Mouse (Mus musculus) heart, adult 2 months (tissue): Measurements from ENCODE around the gene Plau.

Source experiments
- CTCF ChIP-seq: fragments of 200-600 bp; IDR thresholded peaks from 2 replicates; pipeline ENCODE4 v1.8.1; 2022; ENCODE audit warnings: antibody characterized with exemption, mild to moderate bottlenecking, moderate library complexity
- EP300 ChIP-seq: fragments of 200-500 bp; IDR thresholded peaks from 2 replicates; pipeline ENCODE4 v1.6.1; 2011; ENCODE audit warnings: low read depth, low read length, control low read depth; ENCODE audit not compliant: insufficient read depth
- POLR2A ChIP-seq: fragments of 200-500 bp; IDR thresholded peaks from 2 replicates; pipeline ENCODE4 v1.6.1; 2011; ENCODE audit warnings: mild to moderate bottlenecking, low read depth, low read length, control low read depth; ENCODE audit not compliant: insufficient read depth

- no peak for TF ChIP-seq CTCF
- no peak for TF ChIP-seq POLR2A
- TF ChIP-seq EP300, result no peak
Observed at GRCm38 (mm10) chr14:20809349-20809748, 27.1 kb upstream of the Plau start.
